Mouse (Mus musculus): ENCODE results near the gene Atpaf1. TPM values are rescaled to one million over a fixed set of nuclear protein-coding genes. Genes with fewer than 3 reads are reported as not detected.

The Atpaf1 gene
- polyA plus RNA-seq, 1 experiment from 2014 or later = 43.2 TPM

- H3K27ac ChIP-seq (ENCODE audit: low read depth, low read length) = no peak overlapping the region
- H3K27me3 ChIP-seq (replicated peaks; ENCODE audit: control insufficient read depth, insufficient read depth, low read length) = no peaks in the 10 kb centered on the region
- ATAC-seq = no peak
- peaks cover 12% of the 10 kb centered on the region for H3K36me3 ChIP-seq (ENCODE audit: control insufficient read depth, insufficient read depth)
- no peaks in the 10 kb centered on the region for H3K9me3 ChIP-seq (ENCODE audit: control insufficient read depth)
- 61% methylated on average over 3 of the region's 3 CpGs for WGBS
- peaks cover 15% of the 10 kb centered on the region for H3K4me1 ChIP-seq (replicated peaks; ENCODE audit: control insufficient read depth, insufficient read depth, low read length)
- no peak overlapping the region for H3K4me3 ChIP-seq (ENCODE audit: low read depth, low read length)
- H3K9ac ChIP-seq (ENCODE audit: low read depth, low read length) = no peak overlapping the region
- no peak overlapping the region; the same call in 1 of the 2 replicates for H3K4me2 ChIP-seq (replicated peaks; ENCODE audit: low read depth)
- no peak for TF ChIP-seq CTCF (IDR thresholded peaks at IDR 0.05; ENCODE audit: low read depth)
Observed at GRCm38 (mm10) chr4:115827066-115827465, 42.5 kb downstream of the Atpaf1 start.

GRCm38 (mm10) chr4:115827535-115827887 lies 42.9 kb downstream of the Atpaf1 start:
- Histone ChIP-seq H3K9ac (ENCODE audit: low read depth, low read length) (peak overlapping the region; percentile 85), H3K27ac (ENCODE audit: low read depth, low read length) (peak overlapping the region; percentile 97), H3K27me3 (replicated peaks; ENCODE audit: control insufficient read depth, insufficient read depth, low read length) (no peaks in the 10 kb centered on the region), H3K4me1 (replicated peaks; ENCODE audit: control insufficient read depth, insufficient read depth, low read length) (peaks cover 15% of the 10 kb centered on the region), H3K4me3 (ENCODE audit: low read depth, low read length) (peak overlapping the region; percentile 80), H3K36me3 (ENCODE audit: control insufficient read depth, insufficient read depth) (peaks cover 17% of the 10 kb centered on the region), H3K4me2 (replicated peaks; ENCODE audit: low read depth) (peak overlapping the region; percentile 78), H3K9me3 (ENCODE audit: control insufficient read depth) (no peaks in the 10 kb centered on the region)
- WGBS = 7% methylated on average over 4 of the region's 4 CpGs
- no peak for ATAC-seq
- peak; percentile 25; the same call in 1 of the 2 replicates for TF ChIP-seq CTCF (IDR thresholded peaks at IDR 0.05; ENCODE audit: low read depth)

GRCm38 (mm10) chr4:115827888-115828571 lies 43.4 kb downstream of the Atpaf1 start, which contains the start of gene Mob3c:
Gene Mob3c, plus strand, starts transcription at chr4:115828092.
- H3K9ac ChIP-seq (ENCODE audit: low read depth, low read length) = peak within 1 kb of the TSS; percentile 85
- peaks cover 22% of the 10 kb centered on the region for H3K36me3 ChIP-seq (ENCODE audit: control insufficient read depth, insufficient read depth)
- H3K4me1 ChIP-seq (replicated peaks; ENCODE audit: control insufficient read depth, insufficient read depth, low read length) = peaks cover 11% of the 10 kb centered on the region
- H3K9me3 ChIP-seq (ENCODE audit: control insufficient read depth) = no peaks in the 10 kb centered on the region
- ATAC-seq = peak; percentile 87
- peak within 1 kb of the TSS; percentile 97 for H3K27ac ChIP-seq (ENCODE audit: low read depth, low read length)
- no peaks in the 10 kb centered on the region for H3K27me3 ChIP-seq (replicated peaks; ENCODE audit: control insufficient read depth, insufficient read depth, low read length)
- H3K4me3 ChIP-seq (ENCODE audit: low read depth, low read length) = peak within 1 kb of the TSS; percentile 80
- H3K4me2 ChIP-seq (replicated peaks; ENCODE audit: low read depth) = peak within 1 kb of the TSS; percentile 78
- under 1% methylated on average over 56 of the region's 57 CpGs for WGBS
- TF ChIP-seq CTCF (IDR thresholded peaks at IDR 0.05; ENCODE audit: low read depth) = no peak

- peaks cover 10% of the 10 kb centered on the region for H3K4me1 ChIP-seq (replicated peaks; ENCODE audit: control insufficient read depth, insufficient read depth, low read length)
- H3K27me3 ChIP-seq (replicated peaks; ENCODE audit: control insufficient read depth, insufficient read depth, low read length) = no peaks in the 10 kb centered on the region
- H3K36me3 ChIP-seq (ENCODE audit: control insufficient read depth, insufficient read depth) = peaks cover 27% of the 10 kb centered on the region
- 0 out of 2 replicates have a peak, but pooled peaks have one; percentile 0 for ATAC-seq
- 7% methylated on average over 8 of the region's 8 CpGs for WGBS
- H3K9ac ChIP-seq (ENCODE audit: low read depth, low read length) = peak overlapping the region; percentile 85; the same call in 1 of the 2 replicates
- H3K4me2 ChIP-seq (replicated peaks; ENCODE audit: low read depth) = peak overlapping the region; percentile 78
- TF ChIP-seq CTCF (IDR thresholded peaks at IDR 0.05; ENCODE audit: low read depth) = no peak
- peak overlapping the region; percentile 97; the same call in 1 of the 2 replicates for H3K27ac ChIP-seq (ENCODE audit: low read depth, low read length)
- peak overlapping the region; percentile 80 for H3K4me3 ChIP-seq (ENCODE audit: low read depth, low read length)
- no peaks in the 10 kb centered on the region for H3K9me3 ChIP-seq (ENCODE audit: control insufficient read depth)
Observed at GRCm38 (mm10) chr4:115828572-115828902, 43.9 kb downstream of the Atpaf1 start.

GRCm38 (mm10) chr4:115830491-115830890 lies 45.9 kb downstream of the Atpaf1 start:
- Histone ChIP-seq H3K9ac (ENCODE audit: low read depth, low read length) (no peak overlapping the region), H3K36me3 (ENCODE audit: control insufficient read depth, insufficient read depth) (peaks cover 45% of the 10 kb centered on the region), H3K9me3 (ENCODE audit: control insufficient read depth) (no peaks in the 10 kb centered on the region), H3K4me2 (replicated peaks; ENCODE audit: low read depth) (peak overlapping the region; percentile 78; the same call in 1 of the 2 replicates), H3K4me3 (ENCODE audit: low read depth, low read length) (no peak overlapping the region), H3K4me1 (replicated peaks; ENCODE audit: control insufficient read depth, insufficient read depth, low read length) (peaks cover 6% of the 10 kb centered on the region), H3K27me3 (replicated peaks; ENCODE audit: control insufficient read depth, insufficient read depth, low read length) (no peaks in the 10 kb centered on the region), H3K27ac (ENCODE audit: low read depth, low read length) (no peak overlapping the region)
- ATAC-seq = no peak
- 62% methylated on average over 5 of the region's 5 CpGs for WGBS
- TF ChIP-seq CTCF (IDR thresholded peaks at IDR 0.05; ENCODE audit: low read depth) = no peak

- no peaks in the 10 kb centered on the region for H3K27me3 ChIP-seq (replicated peaks; ENCODE audit: control insufficient read depth, insufficient read depth, low read length)
- no peak for TF ChIP-seq CTCF (IDR thresholded peaks at IDR 0.05; ENCODE audit: low read depth)
- 97% methylated on average over 22 of the region's 22 CpGs for WGBS
- H3K9ac ChIP-seq (ENCODE audit: low read depth, low read length) = no peak overlapping the region
- H3K4me1 ChIP-seq (replicated peaks; ENCODE audit: control insufficient read depth, insufficient read depth, low read length) = peaks cover 6% of the 10 kb centered on the region
- no peak overlapping the region for H3K4me2 ChIP-seq (replicated peaks; ENCODE audit: low read depth)
- H3K9me3 ChIP-seq (ENCODE audit: control insufficient read depth) = no peaks in the 10 kb centered on the region
- no peak overlapping the region for H3K4me3 ChIP-seq (ENCODE audit: low read depth, low read length)
- H3K27ac ChIP-seq (ENCODE audit: low read depth, low read length) = no peak overlapping the region
- ATAC-seq = no peak
- peaks cover 52% of the 10 kb centered on the region for H3K36me3 ChIP-seq (ENCODE audit: control insufficient read depth, insufficient read depth)
Observed at GRCm38 (mm10) chr4:115831221-115831620, 46.6 kb downstream of the Atpaf1 start.
